Mouse (Mus musculus) liver, postnatal 0 days (tissue): ENCODE results near the gene Kcnk4.
A peak's percentile ranks its signal among the peaks of the same experiment; 100 is the strongest.

Experiments used
- CTCF ChIP-seq: sonication (generic); IDR thresholded peaks from 2 replicates; pipeline ENCODE4 v1.5.1; 2016; ENCODE audit warnings: antibody characterized with exemption, low read depth
- EP300 ChIP-seq: IDR thresholded peaks from 2 replicates; pipeline ENCODE4 v1.6.1; 2016; ENCODE audit warnings: antibody characterized with exemption, low read depth, mild to moderate bottlenecking

GRCm38 (mm10) chr19:6907811-6908540, 26.3 kb downstream of the Kcnk4 start:
- TF ChIP-seq CTCF: peak; percentile 44
- TF ChIP-seq EP300: no peak
